Mouse (Mus musculus) heart, adult 2 months (tissue): ENCODE data around the gene Cyp27a1.

Experiments used
- CTCF ChIP-seq: fragments of 200-600 bp; IDR thresholded peaks from 2 replicates; pipeline ENCODE4 v1.8.1; 2022; ENCODE audit warnings: antibody characterized with exemption, mild to moderate bottlenecking, moderate library complexity
- POLR2A ChIP-seq: fragments of 200-500 bp; IDR thresholded peaks from 2 replicates; pipeline ENCODE4 v1.6.1; 2011; ENCODE audit warnings: mild to moderate bottlenecking, low read depth, low read length, control low read depth; ENCODE audit not compliant: insufficient read depth

DNA sequence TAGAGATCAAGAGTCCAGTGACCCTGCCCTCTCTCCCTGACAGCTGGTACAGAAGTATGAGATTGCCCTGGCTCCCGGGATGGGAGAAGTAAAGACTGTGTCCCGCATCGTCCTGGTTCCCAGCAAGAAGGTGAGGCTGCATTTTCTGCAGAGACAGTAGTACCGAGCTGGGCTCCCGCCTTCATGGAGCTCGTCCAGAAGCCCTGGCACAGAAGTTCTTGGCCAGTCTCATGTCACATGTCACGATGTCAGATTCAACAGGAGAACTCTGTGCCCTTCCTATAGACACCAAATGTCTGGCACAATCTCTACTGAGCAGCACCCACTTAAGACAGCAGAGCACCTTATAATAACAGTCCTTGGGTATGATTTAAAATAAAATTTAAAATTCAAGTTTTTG, 24.1 kb downstream of the Cyp27a1 start:
- TF ChIP-seq CTCF: no peak
- no peak for TF ChIP-seq POLR2A
